Mouse (Mus musculus): Measurements from ENCODE around the gene Cbln1.

The Cbln1 gene

DNA sequence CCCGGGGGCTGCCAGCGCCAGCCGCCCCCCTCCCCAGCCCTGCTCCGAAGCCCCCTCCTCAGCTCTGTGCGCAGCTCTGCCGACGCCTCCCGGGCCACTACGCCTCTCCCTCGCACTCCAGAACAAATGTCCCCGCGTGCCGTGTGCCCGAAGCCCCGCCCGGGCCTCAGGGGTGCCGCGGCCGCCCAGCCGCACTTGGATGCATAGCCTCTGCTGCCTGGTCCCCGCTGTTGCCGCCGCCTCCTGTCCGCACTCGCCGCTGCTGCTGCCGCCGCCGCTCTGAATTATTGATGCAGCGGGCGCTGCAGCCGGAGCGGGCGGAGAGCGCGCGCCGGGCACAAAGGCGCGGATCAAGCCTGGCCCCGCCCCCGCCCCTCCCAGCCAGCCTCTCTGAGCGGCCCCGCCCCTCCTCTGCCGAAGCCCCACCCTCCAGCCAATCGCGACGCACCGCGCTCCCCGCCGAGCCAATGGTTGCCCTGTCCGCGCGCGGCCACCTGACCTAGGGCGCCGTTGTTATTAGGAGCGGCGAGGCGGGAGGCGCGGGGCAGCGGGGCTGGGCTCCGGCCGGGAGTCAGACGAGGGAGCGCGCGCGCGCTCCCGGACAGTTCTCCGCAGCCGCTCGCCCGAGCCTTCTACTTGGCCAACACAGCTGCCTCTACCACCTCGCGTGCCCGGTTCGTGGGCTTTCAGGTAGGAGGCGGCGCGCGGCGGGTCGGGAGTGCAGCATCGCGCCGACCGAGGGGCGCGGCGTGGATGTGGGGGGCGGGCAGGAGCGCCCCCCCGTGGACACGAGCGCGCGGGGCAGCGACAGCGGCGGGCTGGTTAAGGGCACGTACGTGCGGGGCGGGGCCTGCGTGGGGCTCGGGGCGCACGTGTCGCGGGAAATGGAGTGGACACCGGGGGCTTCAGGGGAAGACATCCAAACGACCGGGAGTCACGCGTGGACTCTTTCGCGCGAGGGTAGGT, at the start of gene Cbln1:
Gene Cbln1, minus strand, starts transcription at position 339 of the 966 bp plus-strand sequence.
- POLR2A ChIA-PET = interaction anchor here in 3 of 4 experiments (0.7 to 2.0 kb wide), 5 partner anchors 13 to 65 kb away, joined by 3 to 10 read pairs (median 4); no protein-coding TSS in a partner anchor
- CTCF ChIA-PET = interaction anchor here in 2 of 4 experiments (0.5 to 1.3 kb wide), 7 partner anchors 16 to 772 kb away, joined by 3 to 6 read pairs (median 4); no protein-coding TSS in a partner anchor

DNA sequence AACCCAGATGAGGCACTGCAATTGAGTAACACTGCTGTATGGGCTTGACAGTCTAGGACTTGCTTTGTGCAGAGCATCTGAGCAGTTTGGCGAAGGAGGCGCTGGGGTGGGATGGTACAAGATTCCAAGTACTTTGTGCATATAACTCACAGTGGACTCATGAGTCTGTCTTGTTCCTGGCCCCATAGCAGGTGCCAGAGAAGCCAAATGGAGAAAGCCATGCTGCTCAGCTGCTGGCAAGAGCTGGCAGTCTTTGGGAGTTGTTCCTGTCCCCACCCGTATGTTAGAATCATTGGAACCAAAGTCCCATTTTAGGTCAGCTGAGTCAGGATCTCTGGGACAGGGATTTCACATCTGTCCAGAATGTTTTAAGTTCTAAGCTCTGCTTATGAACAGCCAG, 44.7 kb upstream of the Cbln1 start:
- ChIA-PET CTCF (no interaction called here), POLR2A (no interaction called here)

DNA sequence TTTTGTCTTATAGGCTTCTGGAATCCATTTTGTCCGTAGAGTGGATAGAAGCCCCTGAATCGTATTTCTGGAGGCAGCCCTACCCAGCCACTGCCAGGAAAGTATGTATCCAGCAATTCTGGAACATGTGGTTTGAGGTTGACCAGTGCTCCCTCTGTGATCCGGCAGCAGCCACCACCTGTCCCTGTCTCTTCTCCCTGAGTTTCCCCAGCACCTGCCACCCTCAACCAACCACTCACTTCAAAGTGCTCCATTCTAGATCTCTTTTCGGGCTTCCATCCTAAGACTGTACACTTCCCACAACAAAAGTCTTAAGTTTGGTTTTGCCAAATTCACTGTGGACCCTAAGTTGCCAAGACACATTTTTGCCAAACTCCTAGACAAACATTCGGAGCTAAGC, 41.4 kb upstream of the Cbln1 start:
- CTCF ChIA-PET = no interaction called here
- POLR2A ChIA-PET = no interaction called here

DNA sequence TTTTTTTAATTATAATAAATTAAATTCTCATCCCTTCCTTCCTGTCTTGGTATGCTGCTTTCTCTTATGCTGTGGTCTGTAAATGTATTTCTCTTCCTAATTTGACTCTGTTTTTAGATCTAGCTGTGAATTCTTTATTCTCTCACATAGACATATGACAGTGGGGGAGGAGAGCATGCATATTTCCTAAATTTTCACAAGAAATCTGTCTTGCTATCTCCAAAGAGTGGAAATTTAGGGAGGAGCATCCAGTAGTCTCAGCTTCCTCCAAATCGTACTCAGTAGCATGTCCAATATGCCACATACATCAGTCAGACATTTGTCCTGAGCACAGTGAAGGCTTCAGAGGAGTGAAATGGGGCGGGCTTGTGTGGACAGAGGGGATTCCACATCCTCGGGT, 40.9 kb upstream of the Cbln1 start:
- ChIA-PET CTCF (interaction anchor here in 1 of 4 experiments (1.2 kb wide), 1 partner anchor 24 kb away, joined by 5 read pairs; no protein-coding TSS in a partner anchor), POLR2A (interaction anchor here in 1 of 4 experiments (0.9 kb wide), 1 partner anchor 40 kb away, joined by 3 read pairs; no protein-coding TSS in a partner anchor)

DNA sequence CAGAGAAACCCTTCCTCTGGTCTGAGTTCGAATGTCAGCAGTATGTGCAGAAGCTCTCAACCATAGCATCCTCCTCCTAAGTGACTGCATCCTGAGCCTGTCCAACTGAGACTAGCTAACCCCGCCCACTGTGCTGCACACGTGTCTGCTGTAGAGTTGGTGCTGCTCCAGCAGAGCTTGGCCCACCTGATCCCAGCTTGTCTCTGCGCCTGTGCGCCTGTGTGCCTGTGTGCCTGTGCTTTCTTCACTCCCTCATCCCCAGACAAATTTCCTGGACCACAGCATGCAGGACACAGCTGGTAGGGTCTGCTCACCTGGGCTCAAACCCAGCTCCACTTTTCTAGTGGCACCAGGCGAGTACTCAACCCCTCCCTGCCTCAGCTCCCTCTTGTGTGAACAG, 40.2 kb upstream of the Cbln1 start:
- ChIA-PET CTCF (interaction anchor here in 1 of 4 experiments (1.2 kb wide), 1 partner anchor 25 kb away, joined by 5 read pairs; no protein-coding TSS in a partner anchor), POLR2A (interaction anchor here in 1 of 4 experiments (0.9 kb wide), 1 partner anchor 39 kb away, joined by 3 read pairs; no protein-coding TSS in a partner anchor)

DNA sequence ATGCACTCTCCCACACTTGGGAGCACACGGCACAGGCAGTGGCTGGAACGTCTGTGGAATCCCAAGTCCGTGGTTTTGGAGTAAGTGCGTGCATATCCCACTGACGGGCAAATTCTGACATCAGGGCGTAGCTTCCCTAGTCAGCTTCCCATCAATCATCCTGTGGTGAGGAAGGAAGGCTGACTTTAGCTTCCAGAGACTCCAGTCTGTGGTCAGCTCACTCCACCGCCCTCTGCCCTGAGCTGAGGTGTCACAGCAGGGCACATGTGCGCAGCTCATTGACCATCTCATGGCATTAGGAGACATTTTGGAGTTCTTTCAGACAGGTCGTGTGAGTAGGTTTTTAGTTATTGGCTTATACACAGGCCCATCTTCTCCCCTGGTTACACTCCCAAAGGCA, 34.6 kb upstream of the Cbln1 start:
- ChIA-PET POLR2A (no interaction called here), CTCF (interaction anchor here in 1 of 4 experiments (1.0 to 1.1 kb wide), 2 partner anchors 9 to 30 kb away, joined by 3 to 5 read pairs; no protein-coding TSS in a partner anchor)

DNA sequence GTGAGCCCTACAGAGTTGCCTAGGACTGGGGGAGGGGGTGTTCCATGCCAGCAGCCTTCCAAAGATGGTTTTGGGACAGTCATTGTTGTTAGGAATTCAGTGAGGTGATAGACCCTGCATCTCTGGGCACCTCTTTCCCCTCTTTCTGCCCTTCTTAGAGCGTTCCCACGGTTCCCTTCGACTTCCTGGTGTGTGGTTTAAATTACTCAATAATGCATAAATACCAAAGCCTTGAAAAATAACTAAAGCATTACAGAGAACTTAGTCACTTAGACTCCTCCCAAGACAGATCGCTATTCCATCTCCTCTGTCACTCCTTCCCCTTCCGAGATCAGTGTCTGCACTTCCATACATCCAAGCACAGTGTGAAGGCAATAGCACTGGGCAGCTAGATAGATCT, 32.0 kb upstream of the Cbln1 start:
- POLR2A ChIA-PET = no interaction called here
- CTCF ChIA-PET = interaction anchor here in 2 of 4 experiments (0.6 to 1.7 kb wide), 3 partner anchors 33 to 518 kb away, joined by 3 to 8 read pairs (median 3); no protein-coding TSS in a partner anchor

DNA sequence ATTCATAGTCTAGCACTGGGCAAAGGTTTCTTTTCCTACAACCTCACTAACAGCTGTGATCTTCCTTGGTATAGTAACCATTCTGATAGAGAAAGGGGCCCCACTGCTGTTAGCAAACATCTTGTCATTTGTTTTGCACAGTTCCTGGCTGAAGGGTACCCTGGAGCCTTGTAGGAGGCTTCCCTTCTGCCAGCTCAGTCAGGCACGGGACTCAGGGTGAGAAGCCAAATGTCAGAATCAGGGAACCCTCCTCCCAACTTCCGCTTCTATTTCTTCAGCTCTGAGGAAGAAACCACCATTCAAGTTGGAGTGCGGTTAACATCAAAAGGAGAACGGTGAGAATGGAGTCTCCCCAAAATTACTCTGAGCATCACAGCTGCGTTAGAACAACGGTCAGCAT, 30.3 kb upstream of the Cbln1 start:
- ChIA-PET POLR2A (no interaction called here), CTCF (interaction anchor here in 2 of 4 experiments (0.7 to 1.2 kb wide), 2 partner anchors 34 to 35 kb away, joined by 3 to 4 read pairs; no protein-coding TSS in a partner anchor)

DNA sequence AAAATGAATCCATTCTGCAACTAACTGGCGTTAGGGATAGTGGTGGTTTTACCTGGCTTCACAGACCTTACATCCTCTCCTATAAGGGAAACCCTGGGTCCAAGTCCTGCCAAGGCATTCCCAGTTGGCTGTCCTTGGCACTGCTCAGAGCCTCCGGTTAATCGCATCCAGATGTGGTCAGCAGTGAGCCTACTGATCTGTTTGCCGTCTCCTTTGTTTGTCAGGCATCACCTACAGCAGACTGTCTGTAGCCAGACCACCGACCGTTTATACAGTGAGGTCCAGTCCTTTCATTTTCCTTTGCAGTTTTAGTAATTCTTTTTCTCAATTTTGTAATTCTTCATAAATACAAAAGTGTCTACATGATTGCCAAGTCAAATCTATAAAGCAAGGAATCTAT, 25.2 kb upstream of the Cbln1 start:
- CTCF ChIA-PET = no interaction called here
- POLR2A ChIA-PET = no interaction called here

DNA sequence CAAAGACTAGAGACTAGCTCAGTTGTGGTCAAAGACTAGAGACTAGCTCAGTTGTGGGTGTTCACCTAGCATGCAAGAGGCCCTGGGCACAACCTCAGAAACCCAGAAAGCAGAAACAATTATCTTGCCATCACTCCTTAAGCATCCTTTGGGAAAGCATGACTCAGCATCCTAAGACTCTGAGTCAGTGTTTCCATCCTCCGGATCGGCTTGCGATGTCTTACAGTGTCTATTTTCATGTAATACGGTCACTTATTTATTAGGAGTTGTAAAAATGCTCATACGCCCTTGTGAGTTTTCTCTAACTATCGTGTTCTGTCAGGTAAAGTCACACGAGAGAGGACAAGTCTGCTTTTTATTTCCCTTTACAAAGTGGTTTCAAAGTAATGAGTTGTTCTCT, 24.1 kb upstream of the Cbln1 start:
- CTCF ChIA-PET = no interaction called here
- POLR2A ChIA-PET = no interaction called here

DNA sequence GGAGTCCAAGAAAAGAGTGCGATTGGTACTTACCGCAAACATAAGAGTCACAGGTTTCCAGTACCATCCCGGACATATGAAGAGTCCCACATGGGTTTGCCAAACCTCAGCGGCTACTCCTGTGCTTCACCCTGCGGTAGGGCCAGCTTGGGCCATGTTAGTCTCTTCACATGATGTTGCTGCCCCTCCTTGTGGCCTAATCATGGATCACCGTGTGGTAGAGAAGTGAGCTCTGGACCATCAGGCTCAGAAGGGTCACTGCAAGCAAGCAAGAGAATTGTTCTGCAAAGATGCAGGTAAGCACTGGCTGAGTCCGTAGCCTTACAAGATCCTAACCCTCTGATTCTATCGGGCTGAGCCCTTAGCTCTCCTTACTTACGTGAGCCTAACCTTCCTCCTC, 22.5 kb upstream of the Cbln1 start:
- ChIA-PET CTCF (no interaction called here), POLR2A (no interaction called here)

DNA sequence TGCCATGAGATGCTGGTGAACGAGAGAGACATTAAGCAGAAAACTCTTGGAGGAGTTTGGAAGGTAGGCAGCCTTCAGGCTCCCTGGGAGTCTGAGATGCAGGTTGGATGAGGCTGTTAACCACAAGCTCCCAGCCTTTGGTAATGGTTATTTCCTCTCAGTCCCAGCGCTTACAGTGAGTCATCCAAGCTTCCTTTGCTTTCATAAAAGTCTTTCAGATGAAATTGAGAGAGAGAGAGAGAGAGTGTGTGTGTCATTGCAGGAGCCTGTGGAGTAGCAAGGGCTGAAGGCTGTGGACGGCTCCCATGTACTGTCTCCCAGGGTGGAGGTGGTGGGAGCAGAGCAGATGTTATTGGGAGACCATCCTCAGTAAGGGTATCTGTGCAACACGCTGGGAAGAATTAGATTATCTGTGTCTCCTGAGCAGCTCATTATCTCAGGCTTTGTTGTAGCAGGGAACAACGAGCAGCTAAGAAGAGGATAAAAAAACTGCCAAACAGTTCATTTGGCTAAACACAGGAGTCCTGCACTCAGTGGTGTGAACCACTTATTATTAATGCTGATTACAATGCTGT, 17.5 kb upstream of the Cbln1 start:
- CTCF ChIA-PET = interaction anchor here in 2 of 4 experiments (0.6 kb wide), 2 partner anchors 12 to 807 kb away, joined by 3 read pairs; no protein-coding TSS in a partner anchor
- POLR2A ChIA-PET = no interaction called here

DNA sequence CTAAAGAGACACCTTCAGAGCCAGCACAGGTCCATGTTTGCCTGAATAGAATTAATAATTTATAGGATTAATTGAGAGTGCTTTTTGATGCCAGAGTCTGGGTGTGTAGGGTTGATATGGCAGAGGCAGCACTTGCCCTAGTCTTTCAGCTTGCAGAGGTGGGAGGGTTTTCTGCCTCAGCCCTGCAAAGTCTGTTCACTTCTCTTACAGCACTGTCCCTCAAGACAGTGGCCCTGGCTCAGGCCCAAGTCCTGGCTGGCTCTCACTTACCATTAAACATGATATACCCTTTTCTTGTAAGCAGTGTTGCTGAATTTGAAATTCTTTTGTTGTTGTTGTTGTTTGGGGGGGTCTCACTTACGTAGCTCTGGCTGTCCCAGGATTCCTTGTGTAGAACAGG, 9.0 kb upstream of the Cbln1 start:
- CTCF ChIA-PET = no interaction called here
- POLR2A ChIA-PET = no interaction called here

DNA sequence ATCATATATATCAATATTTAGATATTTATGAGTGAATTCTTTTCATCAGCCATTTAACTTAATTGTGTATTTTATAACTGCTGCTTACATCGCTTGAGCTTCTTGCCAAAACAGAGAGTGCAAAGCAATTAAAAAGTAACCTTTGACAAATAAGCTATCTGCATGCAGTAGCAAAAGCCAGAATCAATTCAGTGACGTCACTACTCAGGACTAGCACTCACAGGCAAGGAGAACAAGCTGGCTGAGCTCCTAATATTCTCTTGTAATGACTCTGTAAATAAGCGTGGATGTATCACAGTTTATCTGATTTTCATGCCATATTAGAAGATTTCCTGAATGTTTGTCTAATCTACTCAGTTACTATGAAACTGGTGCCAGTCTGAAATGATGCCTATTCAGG, 5.8 kb upstream of the Cbln1 start:
- ChIA-PET POLR2A (interaction anchor here in 1 of 4 experiments (1.1 kb wide), 1 partner anchor 10 kb away, joined by 3 read pairs; no protein-coding TSS in a partner anchor), CTCF (no interaction called here)

DNA sequence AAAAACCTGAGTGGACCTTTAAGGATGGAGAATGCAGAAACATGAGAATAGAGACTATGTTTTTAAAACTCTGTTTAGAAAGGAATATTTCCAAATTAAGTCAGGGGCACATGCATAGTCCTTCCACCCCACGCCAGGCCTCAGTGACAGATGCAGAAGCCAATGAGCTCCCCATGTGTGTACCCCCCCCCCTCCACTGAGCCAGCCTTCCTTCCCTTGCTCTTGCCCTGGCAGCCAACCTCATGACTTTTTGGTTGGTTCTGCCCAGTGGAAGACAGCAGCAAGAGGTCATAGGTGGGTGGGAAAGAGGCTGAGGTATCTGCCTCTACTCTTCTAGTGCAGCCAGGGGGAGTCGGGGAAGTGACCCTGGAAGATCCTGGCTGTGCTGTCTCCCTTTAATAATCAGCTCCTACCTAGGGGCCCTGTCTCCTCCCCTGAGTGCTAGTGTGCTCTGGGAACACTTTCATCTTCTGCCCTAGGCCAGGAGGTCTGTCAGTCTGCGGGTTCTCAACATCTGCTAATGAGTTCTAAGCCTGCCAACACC, 4.8 kb upstream of the Cbln1 start:
- POLR2A ChIA-PET = interaction anchor here in 2 of 4 experiments (0.7 to 1.1 kb wide), 2 partner anchors 11 to 1950 kb away, joined by 3 to 4 read pairs; no protein-coding TSS in a partner anchor
- CTCF ChIA-PET = interaction anchor here in 2 of 4 experiments (0.5 to 0.6 kb wide), 2 partner anchors 12 to 60 kb away, joined by 3 to 4 read pairs; no protein-coding TSS in a partner anchor

DNA sequence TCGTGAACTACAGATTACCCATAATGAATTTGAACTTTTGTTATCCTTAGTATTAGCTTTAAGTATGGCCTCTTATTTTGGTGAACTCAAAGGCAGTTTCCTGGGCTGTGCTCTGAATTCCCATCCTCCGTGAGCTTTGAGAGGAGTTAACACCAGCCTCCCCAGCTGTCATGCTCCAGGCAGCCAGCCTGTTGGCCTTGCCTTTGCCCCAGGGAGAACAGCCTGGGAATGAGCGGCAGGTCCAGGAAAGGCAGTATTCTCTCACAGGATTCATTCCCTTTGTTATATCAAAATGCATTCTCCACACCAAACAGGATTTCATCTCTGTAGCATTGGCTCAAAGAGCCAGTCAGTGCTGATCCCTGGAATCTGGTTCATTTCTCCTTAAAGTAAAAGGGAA, 3.1 kb upstream of the Cbln1 start:
- ChIA-PET CTCF (no interaction called here), POLR2A (no interaction called here)

DNA sequence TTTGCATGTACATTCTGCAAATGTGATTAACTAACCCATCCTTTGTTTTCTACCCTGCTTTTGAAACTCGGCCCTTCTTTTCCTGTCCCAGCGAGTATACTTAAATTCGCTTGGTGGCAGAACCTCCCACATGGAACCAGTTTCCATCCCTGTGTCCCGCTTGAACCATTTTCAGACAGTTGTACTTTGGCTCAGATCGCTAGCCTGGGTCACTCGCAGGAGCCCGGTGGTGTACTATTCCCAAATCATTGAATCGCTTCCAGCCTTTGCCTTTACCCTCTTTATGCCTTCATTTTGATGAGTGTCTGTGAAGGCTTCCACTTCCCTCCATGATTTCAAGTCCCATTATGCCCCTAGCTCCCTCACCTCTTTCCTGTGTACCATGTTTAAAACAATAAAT, 2.0 kb upstream of the Cbln1 start:
- ChIA-PET CTCF (no interaction called here), POLR2A (interaction anchor here in 1 of 4 experiments (2.0 kb wide), 1 partner anchor 15 kb away, joined by 5 read pairs; no protein-coding TSS in a partner anchor)

DNA sequence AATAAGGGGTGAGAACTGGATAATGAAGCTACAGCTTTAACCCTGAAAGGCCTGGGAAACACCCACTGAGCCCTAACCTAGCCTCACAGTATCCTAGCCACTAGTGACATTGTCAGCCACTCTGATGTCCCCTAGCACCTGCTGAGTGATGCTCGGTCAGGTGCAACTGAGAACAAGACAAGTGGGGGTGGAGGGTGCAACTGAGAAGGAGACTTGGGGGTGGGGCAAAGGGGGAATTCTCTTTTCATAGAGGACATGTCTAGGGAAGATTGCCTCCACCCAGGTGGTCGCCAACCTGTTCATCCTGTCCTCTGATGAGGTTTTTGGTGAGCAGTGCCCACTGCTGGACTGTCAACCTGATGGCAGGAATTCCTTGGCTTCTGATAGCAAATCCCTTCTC, 1.5 kb upstream of the Cbln1 start:
- CTCF ChIA-PET = interaction anchor here (0.6 to 1.3 kb wide), 7 partner anchors 63 to 635 kb away, joined by 3 to 6 read pairs (median 4); no protein-coding TSS in a partner anchor
- POLR2A ChIA-PET = interaction anchor here in 3 of 4 experiments (0.6 to 2.0 kb wide), 7 partner anchors 14 to 632 kb away, joined by 3 to 10 read pairs (median 5); no protein-coding TSS in a partner anchor

DNA sequence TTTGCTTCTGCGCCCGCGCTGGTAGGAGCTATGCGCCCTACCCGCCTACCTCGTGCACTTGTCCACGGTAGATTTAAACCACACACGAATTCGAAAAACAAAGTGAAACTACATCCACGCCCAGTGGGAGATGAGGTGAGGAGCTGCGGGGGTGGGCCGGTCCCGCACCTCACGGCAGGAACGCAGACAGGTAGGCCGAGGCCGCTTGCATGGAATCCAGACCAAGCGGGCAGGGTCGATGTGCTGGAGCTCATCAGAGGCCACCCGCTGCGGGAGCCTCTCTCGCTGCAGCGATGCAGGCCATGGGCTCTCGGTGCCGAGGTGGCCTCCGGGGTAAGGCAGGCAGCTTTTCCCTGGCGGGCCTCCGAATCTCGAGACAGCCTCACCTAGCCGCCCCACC, 905 bp upstream of the Cbln1 start:
- CTCF ChIA-PET = interaction anchor here (0.5 to 1.3 kb wide), 11 partner anchors 15 to 771 kb away, joined by 3 to 6 read pairs (median 4); no protein-coding TSS in a partner anchor
- POLR2A ChIA-PET = interaction anchor here in 3 of 4 experiments (0.6 to 2.0 kb wide), 9 partner anchors 14 to 631 kb away, joined by 3 to 10 read pairs (median 4); no protein-coding TSS in a partner anchor

All from embryonic stem cell, embryonic (primary cell).